Mouse (Mus musculus): ENCODE measurements around the gene Ccn2. TPM values are rescaled to one million over a fixed set of nuclear protein-coding genes. Genes with fewer than 3 reads are reported as not detected.
"Not testable (repeated sequence)": the region's sequence is repeated elsewhere in the genome, so short reads cannot be mapped to it uniquely, and the experiment has no call there.

The Ccn2 gene
- total RNA-seq, 2 experiments from 2014 or later, result 16.5 to 53.2 TPM

DNA sequence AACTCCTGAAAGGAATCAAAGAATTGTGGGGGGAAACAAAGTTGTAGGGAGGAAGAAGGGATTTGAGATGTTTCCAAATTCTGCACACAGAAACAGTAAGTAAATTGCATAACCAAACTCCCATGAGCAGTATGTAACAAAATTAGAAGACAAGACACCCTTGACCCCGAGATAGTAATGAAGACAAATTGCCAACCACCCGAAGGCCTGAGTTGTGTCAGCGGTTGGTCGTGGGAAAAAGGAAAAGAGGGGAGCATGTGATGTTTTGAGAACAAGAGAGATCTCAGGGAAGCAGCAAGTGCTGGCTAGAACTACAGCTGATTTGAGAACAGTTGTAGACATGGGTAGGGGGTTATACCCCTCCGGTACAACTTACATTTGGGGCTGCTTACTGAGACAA, 4.6 kb downstream of the Ccn2 start:
- no peak for DNase-seq (ENCODE audit: low spot score)

DNA sequence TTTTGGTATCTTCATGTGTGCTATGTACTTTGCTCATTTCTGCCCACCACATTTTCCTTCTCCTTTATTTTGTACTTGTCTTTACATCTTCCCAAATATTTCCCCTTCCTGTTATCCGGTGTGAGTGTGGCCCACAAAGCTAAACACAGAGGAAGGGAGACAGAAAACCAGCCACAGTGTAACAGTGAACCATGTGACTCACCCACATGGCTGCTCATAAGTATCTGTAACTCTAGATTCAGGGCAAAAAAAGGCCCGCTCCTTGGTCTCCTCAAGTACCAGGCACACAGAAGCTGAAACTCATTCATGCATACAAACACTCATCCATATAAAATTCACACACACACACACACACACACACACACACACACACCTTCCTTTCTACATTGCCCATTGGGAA, 7.8 kb downstream of the Ccn2 start:
- DNase-seq (ENCODE audit: low spot score), result no peak

DNA sequence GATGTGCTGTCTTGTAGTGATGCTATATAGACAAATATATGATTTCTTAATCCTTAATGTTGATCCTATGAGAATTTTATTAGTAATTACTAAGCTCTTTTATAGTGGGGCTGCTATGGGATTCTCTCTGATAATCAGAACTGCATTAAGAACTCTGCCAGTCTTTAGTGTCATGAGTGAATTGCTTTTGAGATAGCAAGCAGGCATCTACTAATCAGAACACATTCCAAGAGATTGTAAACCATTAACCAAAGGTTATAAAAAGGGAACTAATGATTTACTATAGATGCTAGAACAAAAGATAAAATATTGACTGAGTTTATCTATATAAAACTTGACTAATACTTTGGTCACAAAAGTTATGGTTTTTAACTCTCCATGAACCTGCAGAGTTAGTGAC, 8.5 kb downstream of the Ccn2 start:
- DNase-seq (ENCODE audit: low spot score), result no peak

DNA sequence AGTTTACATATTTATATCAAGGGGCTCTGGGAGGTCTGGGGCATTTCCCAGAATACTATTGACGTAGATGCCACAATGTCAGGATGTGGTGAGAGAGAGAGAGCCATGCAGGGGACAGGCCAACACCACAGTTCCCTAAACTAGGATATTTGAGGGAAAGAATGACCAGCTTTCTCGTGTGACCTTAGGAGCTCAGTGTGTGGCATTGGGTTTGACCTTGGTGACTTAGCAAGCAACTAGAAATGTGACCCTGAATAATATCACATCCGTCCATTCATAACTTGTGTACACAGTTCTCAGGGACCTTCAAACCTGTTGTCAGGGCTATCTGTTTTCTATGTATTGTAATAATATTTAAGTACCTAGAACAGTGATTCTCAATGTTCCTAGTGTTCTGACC, 13.9 kb downstream of the Ccn2 start:
- DNase-seq (ENCODE audit: low spot score), result no peak

DNA sequence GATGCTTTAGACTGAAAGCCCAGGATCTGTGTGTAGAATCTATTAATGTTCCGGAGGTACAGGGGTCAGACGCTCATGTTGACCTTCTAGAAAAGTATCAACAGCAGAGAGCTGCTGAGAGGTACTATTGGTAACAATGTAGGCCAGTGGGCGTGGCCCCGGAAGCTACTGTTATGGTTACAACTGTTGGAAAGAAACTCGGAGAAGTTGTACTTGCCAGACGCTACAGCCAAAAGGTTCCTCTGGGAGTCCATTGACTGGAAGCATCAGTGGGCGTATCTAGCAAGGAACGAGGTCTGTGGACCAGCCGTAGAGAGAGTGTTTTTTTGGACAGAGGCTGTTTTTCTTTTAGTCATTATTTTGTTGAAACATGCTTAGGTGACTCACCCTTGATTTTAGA, 14.5 kb downstream of the Ccn2 start:
- DNase-seq (ENCODE audit: low spot score), result peak; percentile 78

DNA sequence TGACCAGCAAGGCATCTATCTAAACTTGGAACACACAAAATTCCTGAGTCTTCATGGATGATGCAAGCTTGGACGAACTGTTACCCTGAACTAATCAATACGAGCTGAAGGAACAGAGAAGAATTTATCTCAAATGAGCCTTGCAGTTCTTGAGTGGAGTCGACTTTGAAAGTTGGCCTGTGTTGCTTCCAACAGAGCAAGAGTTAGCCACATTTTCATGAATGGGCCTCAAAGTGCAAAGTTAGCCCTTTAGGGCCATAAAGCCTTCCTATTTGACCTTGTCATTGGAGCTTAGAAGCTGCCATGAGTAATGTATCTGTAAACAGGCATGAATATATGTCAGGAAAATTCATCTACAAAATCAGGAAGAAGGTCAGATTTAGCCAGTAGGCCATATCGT, 19.5 kb downstream of the Ccn2 start:
- no peak for DNase-seq (ENCODE audit: low spot score)

DNA sequence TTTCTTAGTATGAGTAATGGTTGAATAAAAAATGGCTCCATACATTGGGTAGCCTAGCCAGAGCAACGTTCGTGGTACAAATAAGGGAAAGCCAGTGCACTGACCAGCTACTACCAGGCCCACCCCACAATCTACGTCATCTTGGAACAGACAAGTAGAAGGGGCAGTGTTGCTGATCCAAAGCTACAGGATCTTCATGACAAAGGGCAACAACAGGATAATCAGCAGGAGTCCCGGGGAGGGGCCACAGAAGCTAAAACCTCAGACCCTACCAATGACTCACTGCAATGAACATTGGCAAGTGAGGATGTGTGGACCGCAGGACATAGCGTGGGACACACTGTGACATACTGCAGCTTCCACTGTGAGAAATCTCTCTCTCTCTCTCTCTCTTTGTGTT, 20.6 kb downstream of the Ccn2 start:
- no peak for DNase-seq (ENCODE audit: low spot score)

DNA sequence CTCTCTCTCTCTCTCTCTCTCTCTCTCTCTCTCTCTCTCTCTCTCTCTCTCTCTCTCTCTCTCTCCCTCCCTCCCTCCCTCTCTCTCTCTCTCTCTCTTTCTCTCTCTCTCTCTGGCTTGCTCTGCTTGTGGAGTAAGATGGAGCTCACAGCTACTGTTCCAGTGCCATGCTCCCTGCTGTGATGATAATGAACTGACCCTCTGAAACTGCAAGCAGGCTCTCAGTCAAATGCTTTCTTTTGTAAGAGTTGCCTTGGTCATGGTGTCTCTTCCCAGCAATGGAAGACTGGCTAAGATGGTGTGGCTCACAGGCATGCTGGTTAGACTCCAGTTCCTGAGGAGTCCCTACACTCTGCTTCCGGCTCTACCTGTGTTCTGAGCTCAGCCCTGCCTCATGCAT, 21.3 kb downstream of the Ccn2 start:
- not testable (repeated sequence) for DNase-seq (ENCODE audit: low spot score)

DNA sequence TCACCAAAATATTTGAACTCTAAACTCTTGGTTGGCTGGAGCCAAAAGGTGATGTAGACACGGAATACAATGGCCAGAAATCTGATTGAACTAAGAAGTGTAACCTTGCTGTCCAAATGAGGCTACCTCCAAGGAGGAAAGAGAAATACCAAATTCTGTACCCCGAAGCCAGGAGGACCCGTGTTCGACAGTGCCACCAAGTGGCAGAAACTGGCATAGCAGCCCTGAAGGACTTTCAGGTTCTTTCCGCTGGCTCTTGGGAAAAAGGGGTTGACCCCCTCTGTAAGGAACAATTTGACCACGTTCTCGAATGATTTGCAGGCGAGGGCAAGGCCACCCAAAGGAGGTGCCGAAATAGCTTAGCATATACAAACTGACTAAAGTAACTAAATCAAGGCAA, 26.3 kb downstream of the Ccn2 start:
- DNase-seq (ENCODE audit: low spot score), result peak; percentile 63

DNA sequence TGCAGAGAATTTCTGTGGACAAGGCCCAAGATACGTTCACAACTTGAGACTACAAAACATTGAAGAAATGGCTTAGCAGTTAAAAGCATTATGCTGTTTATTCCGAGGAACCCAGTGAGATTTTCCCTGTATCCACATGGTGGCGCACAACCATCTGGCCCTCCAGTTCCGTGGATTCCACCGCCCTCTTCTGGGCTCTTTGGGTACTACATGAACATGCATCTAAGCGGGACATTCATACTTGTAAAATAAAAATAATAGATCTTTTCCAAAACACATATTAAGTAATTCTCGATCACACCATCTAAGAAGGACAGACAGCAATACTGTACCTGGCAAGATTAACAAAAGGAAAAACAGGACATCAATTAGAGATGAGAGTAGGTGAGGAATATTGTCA, 27.3 kb downstream of the Ccn2 start:
- peak; percentile 79 for DNase-seq (ENCODE audit: low spot score)

DNA sequence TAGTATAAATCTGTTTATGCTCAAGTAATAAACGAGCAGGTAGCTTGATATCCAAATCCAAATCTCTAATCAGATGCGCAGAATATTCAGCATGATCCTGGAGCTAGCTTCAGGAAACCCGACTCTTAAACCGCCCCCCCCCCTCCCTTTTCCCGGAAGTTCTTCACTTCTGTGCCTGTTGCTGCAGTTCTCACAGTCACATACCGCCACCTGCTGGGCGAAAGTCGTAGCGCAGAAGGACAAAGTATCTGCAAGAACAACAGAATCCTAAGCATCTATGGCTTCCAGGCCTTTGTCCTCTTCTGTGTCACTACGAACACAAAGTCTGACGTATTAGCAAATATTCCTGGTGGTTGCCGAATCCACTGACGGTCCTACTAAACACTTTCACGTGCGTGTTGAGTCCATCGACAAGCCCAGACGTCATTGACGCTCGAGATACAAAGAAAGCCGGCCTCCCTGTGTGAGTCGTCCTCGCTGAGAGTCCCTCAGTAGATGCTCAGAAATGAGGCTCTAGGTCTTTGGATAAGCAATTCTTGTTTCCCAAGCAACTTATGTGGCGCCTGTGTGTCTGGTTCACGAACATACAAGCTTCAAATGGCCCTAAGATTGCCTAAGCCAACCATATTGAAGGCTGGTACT, 29.9 kb downstream of the Ccn2 start:
- peak; percentile 82 for DNase-seq (ENCODE audit: low spot score)

DNA sequence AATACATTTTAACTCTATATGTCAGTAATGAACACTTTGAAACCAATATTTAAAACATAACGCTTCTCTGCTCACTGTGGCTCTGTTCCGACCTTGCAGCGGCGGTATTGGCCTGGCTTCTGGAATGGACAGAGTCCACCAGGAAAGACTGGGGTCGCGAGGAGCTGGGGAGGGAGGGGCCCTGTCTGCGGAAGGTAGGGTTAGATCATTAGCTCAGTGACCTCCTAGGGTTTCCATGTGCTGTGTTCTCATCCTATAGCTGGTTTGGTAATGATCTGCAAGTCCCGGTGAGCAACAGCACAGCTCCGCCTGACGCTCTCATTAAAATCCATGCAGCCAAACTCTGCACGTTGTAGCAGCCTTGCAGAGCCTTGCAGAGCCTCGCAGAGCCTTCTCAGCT, 32.0 kb downstream of the Ccn2 start:
- no peak for DNase-seq (ENCODE audit: low spot score)

DNA sequence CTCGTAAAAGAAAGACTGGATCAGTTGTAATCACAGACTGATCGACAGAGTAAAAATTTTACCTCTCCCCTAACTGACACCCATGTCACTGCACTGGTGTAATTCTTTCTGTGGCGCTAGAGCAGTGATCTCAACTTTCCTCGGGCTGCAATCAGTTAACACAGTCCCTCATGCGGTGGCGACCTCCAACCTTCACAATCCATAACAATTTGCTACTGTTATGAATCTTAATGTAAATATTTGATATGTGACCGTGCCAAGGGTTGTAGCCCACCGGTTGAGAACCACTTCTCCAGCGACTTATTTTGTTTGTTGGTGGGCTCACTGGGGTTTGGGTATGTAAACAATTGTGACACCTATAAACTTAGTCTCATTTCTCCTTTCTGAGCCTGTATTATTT, 33.2 kb downstream of the Ccn2 start:
- no peak for DNase-seq (ENCODE audit: low spot score)

DNA sequence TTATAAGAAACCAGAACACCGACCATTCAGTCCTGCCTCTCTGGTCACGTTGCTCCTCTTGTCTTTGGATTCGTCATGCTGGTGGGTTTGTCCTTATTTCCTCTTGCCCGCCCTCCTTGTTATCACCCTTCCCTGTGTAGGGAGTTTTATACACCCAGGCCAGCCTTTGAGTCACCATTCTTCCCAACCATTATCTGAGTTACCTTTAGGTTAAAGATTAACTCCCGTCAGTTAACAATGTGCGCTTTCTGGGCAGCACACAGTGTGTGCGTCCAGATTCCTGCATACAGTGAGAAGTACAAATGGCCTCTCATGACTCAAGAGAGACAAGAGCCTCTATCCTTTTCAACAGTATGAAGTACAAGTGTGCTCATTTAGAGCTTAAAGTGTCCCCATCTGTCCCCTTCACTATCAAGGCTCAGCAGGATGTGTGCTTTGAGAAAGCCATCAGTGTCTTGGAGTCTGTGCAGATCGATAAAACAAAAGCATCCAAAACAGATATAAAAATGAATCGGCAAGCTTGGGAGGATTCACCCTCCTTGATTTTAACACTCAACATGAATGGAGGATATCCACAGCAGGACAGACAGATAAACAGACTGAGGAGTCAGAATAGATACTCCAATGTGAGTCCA, 34.0 kb downstream of the Ccn2 start:
- no peak for DNase-seq (ENCODE audit: low spot score)

DNA sequence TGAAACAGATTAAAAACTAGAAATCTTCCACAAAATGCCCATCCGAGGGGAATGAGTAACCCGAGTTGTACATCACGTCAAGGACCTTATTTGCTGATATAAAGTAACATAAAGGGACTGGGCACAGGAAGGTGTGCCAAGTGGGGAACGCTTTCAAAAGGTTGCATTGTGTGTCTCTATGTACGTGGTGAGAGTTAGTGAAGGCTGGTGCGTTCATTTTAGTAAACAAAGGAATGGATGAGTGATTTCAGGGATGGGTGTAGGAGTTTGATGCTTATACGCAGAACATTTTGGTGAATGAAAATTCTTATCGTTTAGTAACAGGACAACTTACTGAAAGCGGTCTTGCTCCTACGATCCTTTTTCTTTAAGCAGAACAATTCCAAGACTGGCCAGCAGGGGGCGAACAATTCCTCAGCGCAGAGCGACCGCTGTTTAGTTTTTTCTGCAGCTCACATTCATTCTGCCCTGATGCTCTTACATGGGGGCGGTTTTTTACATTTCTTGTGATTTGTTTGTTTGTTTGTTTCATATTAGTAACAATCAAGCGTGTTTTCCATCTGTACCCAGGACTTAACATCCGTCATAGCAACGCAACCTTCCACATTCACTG, 35.3 kb downstream of the Ccn2 start:
- DNase-seq (ENCODE audit: low spot score), result peak; percentile 50

DNA sequence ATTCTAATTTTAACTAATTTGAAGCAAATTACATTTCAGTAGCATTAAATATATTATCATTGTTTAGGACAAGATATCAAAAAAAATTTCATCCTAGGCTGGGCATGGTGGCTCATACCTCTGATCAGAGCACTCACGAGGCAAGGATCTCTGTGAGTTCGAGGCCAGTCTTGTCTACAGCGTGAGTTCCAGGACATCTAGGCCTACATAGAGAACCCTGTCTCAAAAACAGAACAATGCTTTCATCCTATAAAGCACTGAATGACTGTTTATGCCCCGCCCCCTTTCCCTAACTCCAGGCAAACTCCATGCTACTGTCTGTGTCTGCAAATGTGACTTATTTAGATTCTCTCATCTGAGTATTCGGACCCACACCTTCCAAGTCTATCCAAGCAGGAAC, 35.9 kb downstream of the Ccn2 start:
- no peak for DNase-seq (ENCODE audit: low spot score)

DNA sequence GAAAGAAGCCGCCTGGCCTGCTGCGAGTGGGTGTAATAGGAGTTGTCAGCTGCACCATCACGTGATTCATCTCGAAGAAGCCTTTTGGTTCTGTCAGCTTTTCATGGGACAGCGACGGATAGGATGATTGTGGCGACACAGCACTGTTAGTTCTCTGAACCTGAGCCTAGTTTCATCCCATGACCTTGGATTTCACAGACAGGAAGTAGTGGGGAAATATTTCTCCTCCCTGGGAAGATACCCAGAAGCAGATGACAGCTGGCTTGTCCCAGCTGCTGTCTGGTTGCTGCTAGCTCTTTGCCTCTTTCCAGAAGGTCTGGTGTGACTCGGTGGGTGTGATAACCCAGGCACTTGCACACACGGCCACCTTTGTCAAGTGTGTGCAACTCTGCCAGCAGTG, 39.0 kb downstream of the Ccn2 start:
- peak; percentile 35 for DNase-seq (ENCODE audit: low spot score)

DNA sequence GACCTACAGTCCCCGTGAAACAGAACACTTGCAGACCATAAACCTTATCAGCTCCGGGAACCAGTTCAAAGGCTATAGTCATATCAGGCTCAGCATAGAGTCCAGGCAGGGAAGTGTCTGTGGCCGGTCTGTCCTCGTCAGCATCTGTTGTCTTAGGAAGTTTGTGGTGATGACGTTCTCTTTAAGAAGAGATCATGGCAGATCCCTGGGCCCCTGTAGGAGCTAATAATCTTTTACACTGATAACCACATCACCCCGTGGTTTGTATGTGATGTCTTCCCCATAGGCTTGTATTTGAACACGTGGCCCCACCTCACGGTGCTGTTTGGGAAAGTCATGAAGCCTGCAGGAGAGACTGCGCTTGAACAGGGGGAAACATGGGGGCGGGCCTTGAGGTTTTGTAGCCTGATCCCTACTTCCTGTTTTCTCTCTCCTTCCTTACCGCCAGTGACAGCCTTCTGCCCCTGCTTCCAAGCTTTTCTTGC, 40.1 kb downstream of the Ccn2 start:
- no peak for DNase-seq (ENCODE audit: low spot score)

DNA sequence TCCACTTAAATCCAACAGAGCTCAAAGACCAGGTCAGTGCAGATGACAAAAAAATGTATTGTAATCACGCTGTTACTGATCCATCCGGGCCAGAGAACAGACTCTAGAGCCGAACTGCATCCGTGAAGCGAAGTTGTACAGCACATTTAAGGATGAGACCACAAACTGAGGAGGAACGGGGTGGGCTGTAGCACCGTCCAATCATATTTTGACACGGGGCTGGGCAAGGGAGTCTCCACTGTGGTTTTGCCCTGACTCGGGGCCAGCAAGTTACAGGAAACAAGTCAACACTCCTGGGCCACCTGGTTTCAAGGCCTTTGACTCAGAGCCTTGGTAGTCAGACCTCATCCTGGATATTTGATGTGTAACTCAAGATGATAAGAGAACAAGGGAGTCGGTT, 40.6 kb downstream of the Ccn2 start:
- DNase-seq (ENCODE audit: low spot score), result no peak

DNA sequence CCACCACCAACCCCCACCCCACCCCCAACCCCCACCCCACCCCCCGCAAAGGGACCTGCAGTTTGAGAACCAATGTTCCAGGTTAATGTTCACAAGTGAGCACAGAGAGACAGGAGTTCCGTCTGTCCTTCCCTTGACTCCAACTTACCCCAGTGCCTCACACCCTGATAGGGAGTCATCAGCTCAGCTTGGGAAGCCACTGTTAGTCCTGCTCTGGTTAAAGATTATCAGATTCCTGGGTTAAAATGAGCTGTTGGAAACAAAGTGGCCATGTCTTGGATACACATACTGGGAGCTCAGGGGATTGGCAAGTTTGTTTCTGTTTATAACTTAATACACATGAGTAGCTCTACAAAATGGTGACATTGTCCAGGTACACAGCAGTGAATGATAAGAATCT, 41.7 kb downstream of the Ccn2 start:
- DNase-seq (ENCODE audit: low spot score), result no peak

DNA sequence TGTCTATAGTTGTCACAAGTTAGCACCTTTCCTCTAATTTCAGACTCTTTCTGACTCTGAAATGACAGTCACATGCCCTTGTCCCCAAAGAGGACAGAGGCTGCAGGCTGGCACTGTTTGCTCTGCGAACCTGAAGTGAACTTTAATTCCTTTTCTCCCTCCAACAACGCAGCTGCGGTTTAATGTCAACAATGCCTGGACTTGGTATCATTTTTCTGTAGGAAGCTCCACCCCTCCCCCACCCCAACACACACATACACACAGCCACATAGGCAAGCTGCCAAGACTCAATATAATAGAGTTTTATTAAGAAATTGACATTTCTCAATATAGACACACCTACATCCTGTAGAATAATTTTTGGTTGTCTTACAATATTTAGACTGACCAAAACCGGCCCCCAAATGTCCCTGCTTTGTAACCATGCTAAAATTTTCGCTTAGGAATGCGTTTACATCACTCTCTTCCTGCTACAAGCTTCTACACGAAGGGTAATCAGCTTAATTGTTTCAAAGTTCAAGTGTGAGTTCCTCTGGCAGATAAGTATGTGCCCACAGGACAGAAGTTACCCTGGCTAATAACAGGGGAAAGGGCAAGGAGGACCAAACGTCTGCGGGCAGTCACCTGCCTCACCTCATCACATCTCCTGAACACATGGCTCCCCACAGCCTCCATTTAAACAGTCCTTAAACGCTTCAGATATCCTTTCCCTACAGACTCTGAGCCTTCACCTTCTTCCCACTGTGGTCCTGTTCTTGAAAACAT, 43.2 kb downstream of the Ccn2 start:
- DNase-seq (ENCODE audit: low spot score), result no peak

DNA sequence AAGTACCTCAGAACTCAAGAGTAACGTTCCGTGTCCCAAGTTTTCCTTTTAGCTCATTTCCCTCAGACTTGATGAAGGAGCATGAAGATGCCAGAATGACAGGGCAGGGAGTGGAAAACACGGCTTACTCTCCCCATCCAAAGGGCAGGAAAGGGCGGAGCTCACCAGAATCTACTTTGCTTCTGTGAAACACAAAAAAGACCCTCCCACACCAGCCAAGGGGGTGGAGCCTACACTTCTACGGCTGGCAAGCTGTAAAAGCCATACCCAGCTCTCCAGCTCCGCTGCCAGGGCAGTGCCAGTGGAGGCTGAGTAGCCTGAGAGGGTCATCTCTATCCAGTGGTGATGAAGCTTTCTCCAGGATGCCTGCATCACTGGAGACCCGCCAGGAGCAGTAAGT, 44.4 kb downstream of the Ccn2 start:
- DNase-seq (ENCODE audit: low spot score), result no peak

All from gastrocnemius, adult 18-20 months (tissue).